9 mouse cellular contexts compared by ENCODE assay signal in the genomic region with DNA sequence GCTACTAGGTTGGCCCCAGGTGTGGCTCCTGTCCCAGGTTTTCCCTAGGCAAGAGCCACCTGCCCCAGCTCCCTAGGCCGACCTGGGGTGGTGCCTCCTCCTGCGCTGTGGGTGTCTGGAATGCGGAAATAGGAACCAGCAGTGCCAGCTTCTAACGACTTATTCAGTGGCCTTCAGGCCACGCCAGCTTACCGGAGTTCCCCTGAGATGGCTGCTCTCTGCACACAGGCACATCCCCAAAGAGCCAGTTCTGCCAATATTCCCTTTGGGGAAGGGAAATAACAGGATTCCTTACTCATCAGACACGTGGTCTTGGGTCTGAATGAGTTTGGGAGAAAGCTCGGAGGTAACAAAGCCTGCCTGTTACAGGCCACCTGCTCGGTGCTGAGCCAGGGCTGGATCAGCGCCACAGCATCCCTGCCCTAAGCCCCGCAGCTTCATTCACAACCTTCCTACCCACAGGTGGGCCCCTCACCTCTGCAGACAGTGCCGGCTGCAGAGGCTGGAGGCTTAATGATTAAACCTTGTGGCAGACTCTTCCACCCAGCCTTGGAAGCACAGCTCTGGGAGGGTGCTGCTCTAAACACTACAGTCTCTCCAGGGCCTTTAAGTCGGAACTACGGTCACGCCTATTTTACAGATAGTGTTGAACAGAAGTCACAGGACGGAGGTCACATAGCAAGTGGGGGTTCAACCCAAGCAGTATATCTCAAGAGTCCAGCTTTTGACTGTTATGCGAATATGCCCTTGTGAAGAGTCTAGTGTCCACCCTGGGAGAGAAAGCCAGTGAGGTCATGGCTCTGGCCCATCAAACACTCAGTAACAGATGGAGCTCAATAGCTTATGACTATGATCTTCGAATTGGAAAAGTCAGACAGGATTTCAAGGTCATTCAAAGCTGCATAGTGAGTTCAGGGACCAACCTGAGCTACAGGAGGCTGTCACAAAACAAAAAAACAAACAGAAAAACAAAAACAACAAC. TPM values are rescaled to one million over a fixed set of nuclear protein-coding genes. Genes with fewer than 3 reads are reported as not detected.
DNase-seq lines count a peak whose midpoint lies in the region; ATAC-seq lines count a peak whose summit lies in the region.
"Had no signal": no experiment of that assay in that cellular context is flagged by ENCODE, and none has a peak within 500 bp of the region (broad histone marks: within the 10 kb centered on the region; RNA-seq: fewer than 3 reads in every experiment).

No protein-coding gene starts in this region.

- no peak overlapping the region for H3K4me2 ChIP-seq in heart, embryonic 15.5 days
- peak overlapping the region; percentile 19 for H3K4me2 ChIP-seq in embryonic facial prominence, embryonic 15.5 days (replicated peaks)
- H3K4me2 ChIP-seq in kidney, embryonic 16.5 days (replicated peaks; ENCODE audit: low read depth, low read length), result peak overlapping the region; percentile 40

- WGBS in heart, embryonic 15.5 days, result 39% methylated on average over 18 of the region's 18 CpGs
- 28% methylated on average over 18 of the region's 18 CpGs for WGBS in embryonic facial prominence, embryonic 15.5 days
- WGBS in kidney, embryonic 16.5 days, result 36% methylated on average over 18 of the region's 18 CpGs

- no peaks in the 10 kb centered on the region for H3K9me3 ChIP-seq in heart, embryonic 15.5 days (replicated peaks)
- no peaks in the 10 kb centered on the region for H3K9me3 ChIP-seq in embryonic facial prominence, embryonic 15.5 days (replicated peaks)
- no peaks in the 10 kb centered on the region for H3K9me3 ChIP-seq in kidney, embryonic 16.5 days (ENCODE audit: low read length)

- ATAC-seq in heart, embryonic 15.5 days (replicated peaks; ENCODE audit: insufficient number of reproducible peaks, insufficient read depth, low FRiP score, low read depth), result 0 out of 2 replicates have a peak, but pooled peaks have one; percentile 16
- ATAC-seq in embryonic facial prominence, embryonic 15.5 days (ENCODE audit: insufficient number of reproducible peaks, low FRiP score, low TSS enrichment, low read depth), result peak; percentile 65; the same call in 1 of the 2 replicates
- ATAC-seq in kidney, embryonic 16.5 days (ENCODE audit: low FRiP score, low TSS enrichment), result peak; percentile 91
- ATAC-seq in activated CD4-positive, CD25-positive, alpha-beta regulatory T cell, adult 4 months, result no peak

- peaks cover 70% of the 10 kb centered on the region for H3K27me3 ChIP-seq in heart, embryonic 15.5 days
- no peaks in the 10 kb centered on the region for H3K27me3 ChIP-seq in embryonic facial prominence, embryonic 15.5 days
- H3K27me3 ChIP-seq in kidney, embryonic 16.5 days (ENCODE audit: insufficient read depth, low read length), result no peaks in the 10 kb centered on the region

- peaks cover 14% of the 10 kb centered on the region for H3K4me1 ChIP-seq in heart, embryonic 15.5 days (replicated peaks)
- H3K4me1 ChIP-seq in embryonic facial prominence, embryonic 15.5 days, result peaks cover 58% of the 10 kb centered on the region
- peaks cover 35% of the 10 kb centered on the region for H3K4me1 ChIP-seq in kidney, embryonic 16.5 days (ENCODE audit: insufficient read depth, low read length)

- intact Hi-C loops in heart, postnatal 25 days (cut with DNase I), result no loop called here

- no peak for DNase-seq in heart, postnatal 25 days (ENCODE audit: low spot score)
- peak; percentile 68 for DNase-seq in lung, postnatal 14 days
- no peak for DNase-seq in adrenal gland, adult 18-20 months (ENCODE audit: low spot score in 2 of 2)
- DNase-seq in gastrocnemius, adult 18-20 months (ENCODE audit: low spot score), result no peak

- H3K27ac ChIP-seq in heart, embryonic 15.5 days, result no peak overlapping the region
- H3K27ac ChIP-seq in embryonic facial prominence, embryonic 15.5 days (replicated peaks), result peak overlapping the region; percentile 56
- H3K27ac ChIP-seq in kidney, embryonic 16.5 days (ENCODE audit: low read length), result peak overlapping the region; percentile 88
- H3K27ac ChIP-seq: macrophage had no signal

- no peak overlapping the region for H3K4me3 ChIP-seq in heart, embryonic 15.5 days
- 0 out of 2 replicates have a peak overlapping the region, but pooled peaks have one; percentile 10 for H3K4me3 ChIP-seq in embryonic facial prominence, embryonic 15.5 days (replicated peaks)
- peak overlapping the region; percentile 14; the same call in 1 of the 2 replicates for H3K4me3 ChIP-seq in kidney, embryonic 16.5 days (ENCODE audit: low read length)

- no peaks in the 10 kb centered on the region for H3K36me3 ChIP-seq in heart, embryonic 15.5 days
- H3K36me3 ChIP-seq in embryonic facial prominence, embryonic 15.5 days, result no peaks in the 10 kb centered on the region
- H3K36me3 ChIP-seq in kidney, embryonic 16.5 days (ENCODE audit: insufficient read depth, low read length), result no peaks in the 10 kb centered on the region

- H3K9ac ChIP-seq in heart, embryonic 15.5 days, result no peak overlapping the region
- H3K9ac ChIP-seq in embryonic facial prominence, embryonic 15.5 days, result no peak overlapping the region
- H3K9ac ChIP-seq in kidney, embryonic 16.5 days (replicated peaks; ENCODE audit: low read length), result peak overlapping the region; percentile 7; the same call in 1 of the 2 replicates

RNA-seq across cellular contexts. Expression of gene Sipa1l3, which starts 12.8 kb away (rescaled TPM):
- polyA plus RNA-seq in heart, embryonic 15.5 days (2015; fragmentation: Nextera tagmentation; extraction: Ambion mirVana), result 2.2 and 7.3 TPM in 2 replicates
- total RNA-seq in heart, postnatal 25 days (2021), result 1 to 10 TPM; 8.8 to 9.4 TPM
- polyA plus RNA-seq in embryonic facial prominence, embryonic 15.5 days (2015; fragmentation: Nextera tagmentation; extraction: Ambion mirVana), result 21.6 and 22.4 TPM in 2 replicates
- polyA plus RNA-seq in kidney, embryonic 16.5 days (2015; fragmentation: Nextera tagmentation; extraction: Ambion mirVana), result 15.3 and 15.8 TPM in 2 replicates
- 10 to 100 TPM; 23.5 to 42.5 TPM for total RNA-seq in adrenal gland, adult 18-20 months (2021)
- polyA plus RNA-seq in activated CD4-positive, CD25-positive, alpha-beta regulatory T cell, adult 4 months (2017; shearing (Covaris generic)), result 1 to 10 TPM; 2.4 to 5.0 TPM
- total RNA-seq in gastrocnemius, adult 18-20 months (2021), result 1 to 10 TPM; 6.6 to 7.1 TPM
